Mouse (Mus musculus) T-cell, adult 2 months (primary cell): ENCODE data around the gene Herc1.
"Not testable (repeated sequence)": the region's sequence is repeated elsewhere in the genome, so short reads cannot be mapped to it uniquely, and the experiment has no call there.

ENCODE experiments used
- DNase-seq: peaks from one replicate; pipeline ENCODE4 v3.0.0; 2022; ENCODE audit warnings: low spot score

Herc1 gene

GRCm38 (mm10) chr9:66349144-66349859, 948 bp upstream of the Herc1 start:
- no peak for DNase-seq

- no peak for DNase-seq
Observed at GRCm38 (mm10) chr9:66350788-66351430, 659 bp downstream of the Herc1 start.

GRCm38 (mm10) chr9:66352704-66353103, 2.5 kb downstream of the Herc1 start:
- DNase-seq = no peak

GRCm38 (mm10) chr9:66359135-66359534, 8.9 kb downstream of the Herc1 start:
- no peak for DNase-seq

GRCm38 (mm10) chr9:66360143-66360690, 10.0 kb downstream of the Herc1 start:
- DNase-seq = no peak

GRCm38 (mm10) chr9:66368890-66369433, 18.7 kb downstream of the Herc1 start:
- DNase-seq = peak; percentile 38

- no peak for DNase-seq
Observed at GRCm38 (mm10) chr9:66370334-66370733, 20.1 kb downstream of the Herc1 start.

- no peak for DNase-seq
Observed at GRCm38 (mm10) chr9:66370847-66371246, 20.6 kb downstream of the Herc1 start.

GRCm38 (mm10) chr9:66373432-66373831, 23.2 kb downstream of the Herc1 start:
- peak; percentile 10 for DNase-seq

- DNase-seq = no peak
Observed at GRCm38 (mm10) chr9:66374495-66375478, 24.5 kb downstream of the Herc1 start.

- no peak for DNase-seq
Observed at GRCm38 (mm10) chr9:66383417-66383816, 33.2 kb downstream of the Herc1 start.

- not testable (repeated sequence) for DNase-seq
Observed at GRCm38 (mm10) chr9:66390338-66390737, 40.1 kb downstream of the Herc1 start.

GRCm38 (mm10) chr9:66393304-66393703, 43.1 kb downstream of the Herc1 start:
- DNase-seq = no peak

GRCm38 (mm10) chr9:66423492-66423891, 73.2 kb downstream of the Herc1 start:
- DNase-seq = no peak

GRCm38 (mm10) chr9:66440007-66440406, 89.8 kb downstream of the Herc1 start:
- no peak for DNase-seq

GRCm38 (mm10) chr9:66448253-66448652, 98.0 kb downstream of the Herc1 start:
- DNase-seq = no peak

- peak; percentile 58 for DNase-seq
Observed at GRCm38 (mm10) chr9:66465087-66465486, 114.8 kb downstream of the Herc1 start.

GRCm38 (mm10) chr9:66477785-66478184, 127.5 kb downstream of the Herc1 start:
- no peak for DNase-seq

GRCm38 (mm10) chr9:66483429-66483828, 133.2 kb downstream of the Herc1 start:
- DNase-seq = no peak

GRCm38 (mm10) chr9:66488786-66489185, 138.5 kb downstream of the Herc1 start:
- DNase-seq = no peak

GRCm38 (mm10) chr9:66492361-66492760, 142.1 kb downstream of the Herc1 start:
- peak; percentile 71 for DNase-seq

- no peak for DNase-seq
Observed at GRCm38 (mm10) chr9:66493992-66494391, 143.7 kb downstream of the Herc1 start.
